Mouse (Mus musculus) frontal cortex, adult (tissue): ENCODE measurements around the gene Rfx2.
A peak's percentile ranks its signal among the peaks of the same experiment; 100 is the strongest.

Experiments
- ATAC-seq: cut with Nextera tagmentation; 2 replicates; pipeline ENCODE4 v1.9.2; 2017; ENCODE audit warnings: mild to moderate bottlenecking, moderate library complexity, mixed read lengths; ENCODE audit not compliant: low TSS enrichment

The Rfx2 gene

GRCm38 (mm10) chr17:56830411-56831110 lies at the start of gene Rfx2:
Rfx2 (minus strand) TSS chr17:56831013.
- no peak for ATAC-seq

- ATAC-seq, result no peak
Observed at GRCm38 (mm10) chr17:56877426-56877825, 46.6 kb upstream of the Rfx2 start.

- ATAC-seq, result no peak
Observed at GRCm38 (mm10) chr17:56876981-56877380, 46.2 kb upstream of the Rfx2 start.

- no peak for ATAC-seq
Observed at GRCm38 (mm10) chr17:56876465-56876864, 45.7 kb upstream of the Rfx2 start.

GRCm38 (mm10) chr17:56874936-56875651 lies 44.3 kb upstream of the Rfx2 start, which contains the start of gene 1700061G19Rik:
1700061G19Rik (plus strand) TSS chr17:56875477.
- no peak for ATAC-seq

- no peak for ATAC-seq
Observed at GRCm38 (mm10) chr17:56874237-56874636, 43.4 kb upstream of the Rfx2 start, which contains the start of gene Acsbg2. Acsbg2 (minus strand) TSS chr17:56874447.

GRCm38 (mm10) chr17:56872512-56872911 lies 41.7 kb upstream of the Rfx2 start:
- no peak for ATAC-seq

GRCm38 (mm10) chr17:56871767-56872166 lies 41.0 kb upstream of the Rfx2 start:
- ATAC-seq, result no peak

GRCm38 (mm10) chr17:56870287-56870953 lies 39.6 kb upstream of the Rfx2 start:
- no peak for ATAC-seq

GRCm38 (mm10) chr17:56869481-56869977 lies 38.7 kb upstream of the Rfx2 start:
- no peak for ATAC-seq

- no peak for ATAC-seq
Observed at GRCm38 (mm10) chr17:56866071-56866470, 35.3 kb upstream of the Rfx2 start.

GRCm38 (mm10) chr17:56861197-56861596 lies 30.4 kb upstream of the Rfx2 start:
- no peak for ATAC-seq

- no peak for ATAC-seq
Observed at GRCm38 (mm10) chr17:56858922-56859321, 28.1 kb upstream of the Rfx2 start.

- peak; percentile 50; the same call in 1 of the 2 replicates for ATAC-seq
Observed at GRCm38 (mm10) chr17:56858216-56858615, 27.4 kb upstream of the Rfx2 start.

GRCm38 (mm10) chr17:56855421-56855820 lies 24.6 kb upstream of the Rfx2 start:
- ATAC-seq, result no peak

- no peak for ATAC-seq
Observed at GRCm38 (mm10) chr17:56851167-56851566, 20.4 kb upstream of the Rfx2 start.

- ATAC-seq, result no peak
Observed at GRCm38 (mm10) chr17:56849710-56850109, 18.9 kb upstream of the Rfx2 start.

GRCm38 (mm10) chr17:56848785-56849184 lies 18.0 kb upstream of the Rfx2 start:
- no peak for ATAC-seq

- ATAC-seq, result no peak
Observed at GRCm38 (mm10) chr17:56843678-56844077, 12.9 kb upstream of the Rfx2 start.

GRCm38 (mm10) chr17:56842173-56842572 lies 11.4 kb upstream of the Rfx2 start:
- ATAC-seq, result no peak

- no peak for ATAC-seq
Observed at GRCm38 (mm10) chr17:56840524-56840923, 9.7 kb upstream of the Rfx2 start.

GRCm38 (mm10) chr17:56836336-56836735 lies 5.5 kb upstream of the Rfx2 start:
- ATAC-seq, result no peak
